Comparison of ENCODE assay signal across 9 mouse cellular contexts in the genomic region with DNA sequence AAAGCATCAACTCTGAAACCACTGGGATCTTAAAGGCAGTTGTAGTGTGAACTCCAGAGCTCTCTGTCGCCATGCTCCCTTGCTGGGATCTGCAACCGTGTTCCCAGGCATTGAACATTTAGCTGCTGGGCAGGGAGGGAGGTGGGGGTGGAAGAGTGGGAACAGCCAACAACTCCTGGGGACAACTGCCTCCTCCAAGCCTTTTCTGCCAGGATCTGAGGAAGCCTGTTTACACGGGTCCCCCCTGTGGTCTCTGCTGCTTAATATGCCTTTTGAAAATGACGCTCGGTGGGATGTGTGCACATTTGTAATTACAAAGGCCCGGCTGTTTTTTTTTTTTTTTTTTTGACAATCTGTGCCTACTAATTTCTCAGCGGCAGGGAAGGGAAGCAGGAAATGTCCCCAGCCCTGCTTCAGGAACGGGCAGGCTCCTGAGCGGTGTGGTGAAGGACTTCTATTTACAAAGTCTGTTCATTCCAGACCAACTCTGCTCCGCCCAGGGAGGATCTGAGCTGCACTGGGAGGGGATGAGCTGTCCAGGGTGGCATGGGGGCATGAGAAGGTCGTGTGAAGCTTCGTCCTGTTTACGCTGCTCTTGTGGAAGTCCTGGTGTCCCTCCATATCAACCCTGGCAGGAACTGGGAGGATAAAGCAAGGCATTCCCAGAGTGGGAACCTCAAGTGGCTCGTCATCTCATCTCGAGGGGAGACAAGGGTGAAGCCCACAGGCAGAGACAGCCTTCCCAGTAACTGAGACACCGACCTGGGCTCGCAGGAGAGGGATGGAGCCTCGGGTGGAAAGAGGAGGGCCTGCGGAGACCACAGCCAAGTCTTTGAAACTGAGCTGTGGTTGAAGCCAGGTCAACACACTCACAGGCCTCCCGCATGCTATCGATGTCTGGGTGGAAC.
DNase-seq lines count a peak whose midpoint lies in the region; ATAC-seq and TF ChIP-seq lines count a peak whose summit lies in the region.
"Had no signal": no experiment of that assay in that cellular context is flagged by ENCODE, and none has a peak within 500 bp of the region (broad histone marks: within the 10 kb centered on the region; RNA-seq: fewer than 3 reads in every experiment).

No protein-coding gene starts in this region.

- peak; percentile 50 to 54 for DNase-seq in cerebellum, adult 2 months
- DNase-seq in cerebellum, adult 11 months = no peak
- peak; percentile 20 for DNase-seq in ES-CJ7 (ENCODE audit: low read depth, low spot score)
- DNase-seq in forebrain, postnatal 0 days = peak; percentile 71
- peak; percentile 60 for DNase-seq in lung, postnatal 0 days (ENCODE audit: low spot score)
- DNase-seq in yolk sac, embryonic 10.5 days (ENCODE audit: low spot score) = peak; percentile 47
- no peak for DNase-seq in testis, postnatal 10 days (ENCODE audit: low spot score)

- no peak for TF ChIP-seq CTCF in cerebellum, adult 2 months (IDR thresholded peaks at IDR 0.05; ENCODE audit: borderline replicate concordance, insufficient read depth, low read depth, low read length)
- no peak for TF ChIP-seq CTCF in forebrain, postnatal 0 days (IDR thresholded peaks at IDR 0.05; ENCODE audit: low read depth)
- no peak for TF ChIP-seq CTCF in lung, postnatal 0 days (IDR thresholded peaks at IDR 0.05)

- H3K36me3 ChIP-seq in forebrain, postnatal 0 days (ENCODE audit: insufficient read depth) = no peaks in the 10 kb centered on the region
- H3K36me3 ChIP-seq in lung, postnatal 0 days (ENCODE audit: insufficient read depth, low read length) = no peaks in the 10 kb centered on the region
- no peaks in the 10 kb centered on the region for H3K36me3 ChIP-seq in liver, embryonic 12.5 days

- TF ChIP-seq EP300 in lung, postnatal 0 days (IDR thresholded peaks at IDR 0.05) = peak; percentile 44; the same call in 1 of the 2 replicates

- peaks cover 19% of the 10 kb centered on the region for H3K4me1 ChIP-seq in cerebellum, adult 2 months (ENCODE audit: control insufficient read depth, insufficient read depth, low read length)
- peaks cover 15% of the 10 kb centered on the region for H3K4me1 ChIP-seq in forebrain, postnatal 0 days (ENCODE audit: insufficient read depth)
- H3K4me1 ChIP-seq in lung, postnatal 0 days (ENCODE audit: insufficient read depth, low read depth, low read length) = peaks cover 5% of the 10 kb centered on the region; the same call in 1 of the 2 replicates
- no peaks in the 10 kb centered on the region; the same call in 1 of the 2 replicates for H3K4me1 ChIP-seq in liver, embryonic 12.5 days

- no peaks in the 10 kb centered on the region for H3K9me3 ChIP-seq in forebrain, postnatal 0 days (ENCODE audit: low read length)
- H3K9me3 ChIP-seq in lung, postnatal 0 days (ENCODE audit: low read length) = no peaks in the 10 kb centered on the region
- peaks cover 4% of the 10 kb centered on the region; the same call in 1 of the 2 replicates for H3K9me3 ChIP-seq in liver, embryonic 12.5 days (replicated peaks)

- ATAC-seq in forebrain, postnatal 0 days = peak; percentile 82
- ATAC-seq in lung, postnatal 0 days = peak; percentile 86
- no peak for ATAC-seq in liver, embryonic 12.5 days

- no peak overlapping the region for H3K4me2 ChIP-seq in forebrain, postnatal 0 days (ENCODE audit: low read depth)
- no peak overlapping the region for H3K4me2 ChIP-seq in lung, postnatal 0 days (replicated peaks; ENCODE audit: low read depth, low read length)
- H3K4me2 ChIP-seq in liver, embryonic 12.5 days = no peak overlapping the region

- H3K27me3 ChIP-seq in cerebellum, adult 2 months (ENCODE audit: control insufficient read depth, insufficient read depth, low read length) = no peaks in the 10 kb centered on the region
- H3K27me3 ChIP-seq in forebrain, postnatal 0 days (ENCODE audit: insufficient read depth, low read length) = no peaks in the 10 kb centered on the region
- no peaks in the 10 kb centered on the region for H3K27me3 ChIP-seq in lung, postnatal 0 days (replicated peaks; ENCODE audit: insufficient read depth, low read length)
- no peaks in the 10 kb centered on the region for H3K27me3 ChIP-seq in liver, embryonic 12.5 days (replicated peaks)

- TF ChIP-seq POLR2A in cerebellum, adult 2 months (IDR thresholded peaks at IDR 0.05; ENCODE audit: borderline replicate concordance, insufficient read depth, low read length) = no peak

- H3K27ac ChIP-seq in cerebellum, adult 2 months (ENCODE audit: insufficient read depth, low read length) = no peak overlapping the region
- H3K27ac ChIP-seq in forebrain, postnatal 0 days (ENCODE audit: low read depth, low read length) = peak overlapping the region; percentile 64; the same call in 1 of the 2 replicates
- H3K27ac ChIP-seq in lung, postnatal 0 days (ENCODE audit: low read length) = no peak overlapping the region
- H3K27ac ChIP-seq in liver, embryonic 12.5 days = no peak overlapping the region
- H3K27ac ChIP-seq: liver, embryonic 14.5 days had no signal

- no peak overlapping the region for H3K9ac ChIP-seq in forebrain, postnatal 0 days
- H3K9ac ChIP-seq in lung, postnatal 0 days (replicated peaks; ENCODE audit: low read depth) = no peak overlapping the region
- no peak overlapping the region for H3K9ac ChIP-seq in liver, embryonic 12.5 days
- H3K9ac ChIP-seq: liver, embryonic 14.5 days had no signal

- 51% methylated on average over 21 of the region's 21 CpGs for WGBS in cerebellum, adult 2 months
- 35% methylated on average over 21 of the region's 21 CpGs for WGBS in forebrain, postnatal 0 days
- 24% methylated on average over 21 of the region's 21 CpGs for WGBS in lung, postnatal 0 days
- WGBS in liver, embryonic 12.5 days (ENCODE audit: insufficient replicate concordance) = 42% methylated on average over 21 of the region's 21 CpGs

- no peak overlapping the region for H3K4me3 ChIP-seq in cerebellum, adult 2 months (replicated peaks; ENCODE audit: insufficient read depth, low read depth, low read length)
- no peak overlapping the region for H3K4me3 ChIP-seq in forebrain, postnatal 0 days (ENCODE audit: low read depth, low read length)
- no peak overlapping the region for H3K4me3 ChIP-seq in lung, postnatal 0 days (ENCODE audit: low read depth, low read length)
- no peak overlapping the region for H3K4me3 ChIP-seq in liver, embryonic 12.5 days

Comparison
In these comparisons a context has a peak if more than half of its experiments do, and no peak if none do; other contexts are left out.
1. DNase-seq: peak in cerebellum, adult 2 months (2 of 2), ES-CJ7 (single experiment), forebrain, postnatal 0 days (single experiment), lung, postnatal 0 days (single experiment) and yolk sac, embryonic 10.5 days (single experiment); none in cerebellum, adult 11 months (single experiment) and testis, postnatal 10 days (single experiment).